Mouse (Mus musculus) gastrocnemius, adult 2 months (tissue): ENCODE measurements around the gene Mrps21. TPM values are rescaled to one million over a fixed set of nuclear protein-coding genes. Genes with fewer than 3 reads are reported as not detected.
A peak's percentile ranks its signal among the peaks of the same experiment; 100 is the strongest.

Experiments used
- DNase-seq: peaks from one replicate; pipeline ENCODE4 v3.0.0; 2022
- H3K27ac ChIP-seq: fragments of 200-600 bp; 2 replicates; pipeline ENCODE4 v1.8.1; 2022; ENCODE audit warnings: mild to moderate bottlenecking
- H3K4me3 ChIP-seq: fragments of 200-600 bp; 2 replicates; pipeline ENCODE4 v1.8.1; 2022; ENCODE audit warnings: mild to moderate bottlenecking, moderate library complexity
- CTCF ChIP-seq: fragments of 200-600 bp; IDR thresholded peaks from 2 replicates; pipeline ENCODE4 v1.8.1; 2022; ENCODE audit warnings: antibody characterized with exemption, mild to moderate bottlenecking, moderate library complexity
- intact Hi-C: fragments of 180-260 bp; cut with DNase I; formaldehyde crosslinking; loops from one replicate; pipeline ENCODE4 v1.15.1; 2025
- total RNA-seq, 2 experiments: library from RNA; stranded (reverse); gene quantifications; 2 replicates each; pipeline ENCODE4 v1.2.3; 2021

Gene Mrps21
- total RNA-seq, 2 experiments from 2014 or later, result 303 to 336 TPM

DNA sequence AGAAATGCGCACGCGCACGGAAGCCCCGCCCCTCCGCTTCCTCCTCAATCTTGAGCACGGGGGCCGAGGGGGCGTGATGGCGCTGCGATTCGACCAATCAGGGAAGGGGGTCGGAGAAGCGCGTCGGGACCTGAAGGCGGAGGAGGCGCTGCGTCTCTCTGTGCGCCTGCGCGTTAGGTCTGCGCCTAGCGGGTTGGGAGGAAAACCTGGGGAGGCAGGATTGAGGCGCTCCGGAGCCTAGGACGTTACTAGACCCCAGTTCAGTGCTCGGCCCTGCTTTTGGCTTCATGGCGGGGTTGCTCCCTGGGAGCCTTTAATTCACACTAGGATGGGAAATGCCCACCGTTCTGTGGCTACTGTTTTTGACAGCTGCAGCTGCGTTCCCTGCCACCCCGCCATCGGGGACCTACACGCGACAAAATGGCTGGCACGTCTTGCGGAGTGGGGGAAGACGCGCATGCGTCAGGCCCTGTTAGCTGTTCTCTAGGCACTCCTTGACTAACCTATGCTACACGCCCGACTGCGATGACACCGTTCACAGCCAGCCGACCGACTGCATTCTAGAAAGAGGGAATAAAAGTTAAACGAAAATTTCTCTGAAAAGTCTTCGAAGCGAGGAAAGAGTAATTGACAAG, 51.9 kb downstream of the Mrps21 start:
- no peak for TF ChIP-seq CTCF
- DNase-seq, result peak; percentile 100
- intact Hi-C loops, result loop anchor here (2.0 kb wide), 1 partner anchor 603 kb away; the partner anchor contains the start of gene Gabpb2
- Histone ChIP-seq H3K4me3 (peak overlapping the region; percentile 72), H3K27ac (peak overlapping the region; percentile 99)

DNA sequence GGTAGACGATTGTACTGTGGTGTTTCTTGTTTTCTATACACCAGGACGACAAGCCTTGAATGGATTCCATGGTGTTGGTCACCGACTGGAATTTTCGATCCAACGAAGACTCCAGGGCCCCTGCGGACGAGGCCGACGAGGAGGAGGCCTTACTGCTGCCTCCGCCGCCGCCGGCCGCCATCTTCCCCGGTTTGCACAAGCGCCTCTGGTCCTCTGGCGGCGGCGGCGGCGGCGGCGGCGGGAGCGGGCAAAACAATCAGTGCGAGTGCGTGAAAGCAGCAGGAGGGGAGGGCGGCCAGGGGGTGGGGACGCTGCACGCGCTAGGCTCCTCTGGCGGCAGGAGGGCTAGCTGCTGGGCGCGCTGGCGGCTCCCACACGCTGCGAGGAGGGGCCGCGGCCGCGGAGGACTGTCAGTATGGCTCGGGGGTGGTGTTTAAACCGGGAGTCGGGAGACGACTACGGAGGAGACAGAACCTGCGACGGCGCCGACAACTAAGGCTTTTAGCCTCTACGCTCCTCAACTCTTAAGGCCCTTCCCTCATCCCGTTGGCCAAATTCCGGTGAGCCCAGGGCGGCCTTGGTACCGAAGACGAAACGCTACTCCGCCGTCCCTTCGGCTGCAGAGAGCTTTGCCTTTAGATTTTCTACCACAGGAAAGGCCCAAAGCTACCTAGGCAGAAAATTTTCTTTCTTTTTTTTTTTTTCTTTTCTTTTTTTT, 52.6 kb downstream of the Mrps21 start, which contains the start of gene Rprd2:
Rprd2 (minus strand) TSS at position 293 of the 718 bp plus-strand sequence.
- Histone ChIP-seq H3K4me3 (peak within 1 kb of the TSS; percentile 72), H3K27ac (peak within 1 kb of the TSS; percentile 99)
- TF ChIP-seq CTCF, result no peak; the same call in 1 of the 2 replicates
- DNase-seq, result peak; percentile 89
- intact Hi-C loops, result loop anchor here (2.0 kb wide), 1 partner anchor 602 kb away; the partner anchor contains the start of gene Gabpb2

GRCm38 (mm10) chr3:95818026-95818511, 53.2 kb downstream of the Mrps21 start:
- Histone ChIP-seq H3K4me3 (peak overlapping the region; percentile 72), H3K27ac (peak overlapping the region; percentile 99)
- intact Hi-C loops, result loop anchor here (2.0 kb wide), 1 partner anchor 601 kb away; the partner anchor contains the start of gene Gabpb2
- no peak for TF ChIP-seq CTCF
- peak; percentile 48 for DNase-seq

DNA sequence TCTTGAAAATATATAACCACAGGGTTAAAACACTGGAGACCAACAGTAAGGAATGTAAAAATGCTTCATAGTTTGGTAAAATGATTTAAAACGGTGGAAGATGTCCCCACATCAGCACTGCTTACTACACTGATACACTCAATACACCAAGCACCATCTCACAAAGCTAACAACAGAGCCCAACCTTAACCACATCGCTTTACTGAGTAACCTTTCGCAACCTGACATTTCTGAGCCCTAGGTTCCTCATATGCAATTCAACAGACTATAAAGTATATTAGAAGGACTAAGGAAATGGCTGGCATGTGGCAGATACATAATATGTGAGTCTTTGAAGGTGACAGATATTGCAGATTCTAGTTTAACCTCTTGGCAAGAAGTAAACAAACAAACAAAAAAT, 54.6 kb downstream of the Mrps21 start:
- Histone ChIP-seq H3K4me3 (peak overlapping the region; percentile 72), H3K27ac (peak overlapping the region; percentile 99; the same call in 1 of the 2 replicates)
- no peak for DNase-seq
- TF ChIP-seq CTCF, result no peak
- intact Hi-C loops, result no loop called here

Other genes starting within 250 kb of the Mrps21 start
- gene Ensa, start 246.5 kb downstream of the Mrps21 start, total RNA-seq, result 100 to 1,000 TPM in 1 of 2 experiments, 10 to 100 TPM in 1; 97.2 to 102 TPM
- gene Mcl1, start 212.7 kb downstream of the Mrps21 start, total RNA-seq, result 100 to 1,000 TPM; 110 to 123 TPM
- gene Adamtsl4, start 183.6 kb downstream of the Mrps21 start, total RNA-seq, result 10 to 100 TPM; 17.2 to 32.0 TPM
- gene Ecm1, start 131.9 kb downstream of the Mrps21 start, total RNA-seq, result 10 to 100 TPM; 18.0 to 23.0 TPM
- gene Tars2, start 111.3 kb downstream of the Mrps21 start, total RNA-seq, result 10 to 100 TPM; 23.0 to 30.8 TPM
- gene Rprd2, start 52.7 kb downstream of the Mrps21 start, total RNA-seq, result 10 to 100 TPM; 32.4 to 35.2 TPM
- gene Prpf3, start 15.6 kb downstream of the Mrps21 start, total RNA-seq, result 10 to 100 TPM; 18.2 to 18.3 TPM
- gene Ciart, start 10.7 kb upstream of the Mrps21 start, total RNA-seq, result 1 to 10 TPM; 2.7 to 9.3 TPM
- gene BC028528, start 20.5 kb upstream of the Mrps21 start, total RNA-seq, result 1 to 10 TPM; 1.4 to 2.1 TPM
- 10 to 100 TPM; 41.0 to 50.3 TPM for gene Aph1a, start 22.4 kb upstream of the Mrps21 start, total RNA-seq
- gene Car14, start 33.2 kb upstream of the Mrps21 start, total RNA-seq, result 100 to 1,000 TPM in 1 of 2 experiments, 10 to 100 TPM in 1; 81.2 to 115 TPM
- 10 to 100 TPM; 76.4 to 89.9 TPM for gene Anp32e, start 57.7 kb upstream of the Mrps21 start, total RNA-seq
- 10 to 100 TPM; 14.2 to 19.3 TPM for gene Plekho1, start 124.5 kb upstream of the Mrps21 start, total RNA-seq
- 10 to 100 TPM; 15.0 to 22.7 TPM for gene Vps45, start 186.9 kb upstream of the Mrps21 start, total RNA-seq
- 10 to 100 TPM; 54.6 to 58.3 TPM for gene Otud7b, start 233.0 kb upstream of the Mrps21 start, total RNA-seq